Mouse (Mus musculus) monocyte, adult 5-6 weeks (primary cell): ENCODE data around the gene Adgrl3. TPM values are rescaled to one million over a fixed set of nuclear protein-coding genes. Genes with fewer than 3 reads are reported as not detected.

Source experiments
- ATAC-seq: fragments of 153-309, 156-312 bp; replicated peaks from 2 replicates; pipeline ENCODE4 v1.8.0; 2017; ENCODE audit warnings: mild to moderate bottlenecking; ENCODE audit not compliant: low TSS enrichment, insufficient number of reproducible peaks, severe bottlenecking, poor library complexity, low FRiP score
- total RNA-seq: library from RNA; stranded (forward); fragments of 200-1000, 200-491, 200-594 nt; gene quantifications from 3 replicates; pipeline ENCODE4 v1.2.3, GENCODE M21; 2017

Adgrl3 gene
- total RNA-seq, 1 experiment from 2014 or later: 7.0 TPM

GRCm38 (mm10) chr5:81188871-81189485, 169.0 kb downstream of the Adgrl3 start:
- ATAC-seq: no peak

- ATAC-seq: no peak
Measured at GRCm38 (mm10) chr5:81200354-81200753, 180.4 kb downstream of the Adgrl3 start.

- ATAC-seq: no peak
Measured at GRCm38 (mm10) chr5:81201885-81202284, 181.9 kb downstream of the Adgrl3 start.

- no peak for ATAC-seq
Measured at GRCm38 (mm10) chr5:81218500-81219057, 198.6 kb downstream of the Adgrl3 start.

GRCm38 (mm10) chr5:81224465-81224864, 204.5 kb downstream of the Adgrl3 start:
- ATAC-seq: no peak

- no peak for ATAC-seq
Measured at GRCm38 (mm10) chr5:81225486-81225885, 205.5 kb downstream of the Adgrl3 start.

- ATAC-seq: no peak
Measured at GRCm38 (mm10) chr5:81227256-81227655, 207.3 kb downstream of the Adgrl3 start.

- no peak for ATAC-seq
Measured at GRCm38 (mm10) chr5:81248724-81249123, 228.8 kb downstream of the Adgrl3 start.

- no peak for ATAC-seq
Measured at GRCm38 (mm10) chr5:81256091-81256490, 236.2 kb downstream of the Adgrl3 start.

GRCm38 (mm10) chr5:81269689-81270088, 249.8 kb downstream of the Adgrl3 start:
- ATAC-seq: no peak

GRCm38 (mm10) chr5:81275346-81276047, 255.6 kb downstream of the Adgrl3 start:
- no peak for ATAC-seq

GRCm38 (mm10) chr5:81279246-81279645, 259.3 kb downstream of the Adgrl3 start:
- no peak for ATAC-seq

GRCm38 (mm10) chr5:81285643-81286042, 265.7 kb downstream of the Adgrl3 start:
- ATAC-seq: no peak

- no peak for ATAC-seq
Measured at GRCm38 (mm10) chr5:81301874-81302273, 281.9 kb downstream of the Adgrl3 start.

- no peak for ATAC-seq
Measured at GRCm38 (mm10) chr5:81317406-81318112, 297.6 kb downstream of the Adgrl3 start.

GRCm38 (mm10) chr5:81321276-81321934, 301.5 kb downstream of the Adgrl3 start:
- ATAC-seq: no peak

GRCm38 (mm10) chr5:81322064-81322463, 302.1 kb downstream of the Adgrl3 start:
- no peak for ATAC-seq

GRCm38 (mm10) chr5:81326916-81327315, 307.0 kb downstream of the Adgrl3 start:
- no peak for ATAC-seq

- no peak for ATAC-seq
Measured at GRCm38 (mm10) chr5:81327392-81327791, 307.5 kb downstream of the Adgrl3 start.
